Mouse (Mus musculus): Measurements from ENCODE around the gene Gm20388.
A peak's percentile ranks its signal among the peaks of the same experiment; 100 is the strongest.

Gene Gm20388

GRCm38 (mm10) chr8:124278956-124279689 lies 4368.5 kb downstream of the Gm20388 start:
- no peak for DNase-seq (ENCODE audit: low spot score)

DNA sequence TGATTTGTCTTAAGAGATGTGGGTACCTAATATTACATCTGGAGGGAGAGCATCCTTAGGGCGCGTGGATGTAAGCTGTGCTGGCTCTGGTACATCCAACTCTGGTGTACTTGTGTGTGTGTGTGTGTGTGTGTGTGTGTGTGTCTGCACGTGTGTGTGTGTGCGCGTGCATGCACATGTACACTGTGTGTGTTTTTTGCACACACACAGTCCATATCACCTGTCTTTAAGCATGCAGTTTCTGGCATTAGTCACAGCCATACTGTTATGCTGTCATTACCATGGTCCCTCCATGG lies 4369.0 kb downstream of the Gm20388 start:
- no peak for DNase-seq (ENCODE audit: low spot score)

- peak; percentile 37 for DNase-seq (ENCODE audit: low spot score)
Measured at GRCm38 (mm10) chr8:124281700-124282541, 4371.3 kb downstream of the Gm20388 start.

DNA sequence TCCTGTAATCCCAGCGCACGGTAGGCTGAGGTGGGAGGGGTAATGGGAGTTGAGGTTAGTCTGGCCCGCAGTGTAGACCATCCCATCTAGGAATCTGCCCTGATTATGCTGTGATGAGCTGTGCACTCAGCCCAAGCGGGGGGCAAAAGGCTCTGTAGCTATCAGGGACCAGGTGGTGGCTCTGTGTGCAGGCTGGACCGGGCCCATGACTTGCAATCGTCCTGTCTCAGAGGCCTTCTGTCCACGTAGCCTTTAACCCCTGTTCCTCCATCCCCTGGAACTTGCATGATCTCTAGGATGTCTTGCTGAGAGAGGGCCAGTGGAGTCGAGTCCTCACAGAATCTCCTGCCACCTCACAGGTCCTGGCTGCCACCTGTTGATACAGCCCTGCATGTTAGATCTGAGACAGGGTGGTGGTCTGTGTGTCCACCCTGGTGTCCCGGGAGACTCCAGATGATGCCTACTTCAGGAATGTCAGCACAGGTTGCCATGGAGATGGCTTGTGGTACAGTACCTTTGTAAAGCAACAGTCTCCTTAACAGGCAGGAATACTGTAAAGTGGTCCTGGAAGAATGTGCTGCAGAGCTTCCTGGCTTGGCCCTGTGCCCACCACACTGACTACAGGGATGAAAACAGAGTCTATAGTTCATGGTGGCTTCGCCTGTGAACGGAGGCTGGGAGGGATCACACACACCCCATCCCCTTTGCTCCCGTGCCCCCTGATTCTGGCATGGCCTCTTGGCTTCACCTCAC lies 4372.4 kb downstream of the Gm20388 start:
- no peak for DNase-seq (ENCODE audit: low spot score)

GRCm38 (mm10) chr8:124283644-124284332 lies 4373.1 kb downstream of the Gm20388 start:
- DNase-seq (ENCODE audit: low spot score) = no peak

- DNase-seq (ENCODE audit: low spot score) = no peak
Measured at GRCm38 (mm10) chr8:124284333-124284711, 4373.7 kb downstream of the Gm20388 start.

DNA sequence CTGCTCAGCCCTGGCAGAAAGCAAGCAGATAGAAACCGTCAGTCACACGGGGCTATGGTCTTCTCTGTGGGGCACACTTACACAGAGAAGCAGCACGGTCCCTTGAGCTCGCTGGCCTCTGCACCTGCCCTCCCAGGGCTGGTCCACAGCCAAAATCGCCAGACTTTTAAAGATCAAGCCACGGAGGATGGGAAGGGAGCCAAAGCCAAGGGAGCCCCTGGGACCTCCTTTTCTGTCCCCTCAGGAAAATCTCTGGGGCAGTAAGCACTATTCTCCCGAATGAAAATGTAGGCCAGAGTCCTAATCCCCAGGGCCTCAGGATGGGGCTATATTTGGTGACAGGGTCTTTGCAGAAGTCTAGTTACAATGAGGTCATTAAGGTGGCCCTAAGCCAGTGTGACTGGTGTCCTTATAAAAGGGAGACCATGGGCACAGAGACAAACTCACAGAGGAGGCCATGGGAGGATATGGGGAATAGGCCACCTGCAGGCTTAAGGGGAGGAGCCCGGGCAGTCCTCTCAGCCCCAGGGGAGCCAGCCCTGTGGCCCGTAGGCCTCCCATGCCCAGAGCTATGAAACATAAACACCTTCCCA lies 4374.4 kb downstream of the Gm20388 start:
- peak; percentile 63 for DNase-seq (ENCODE audit: low spot score)

DNA sequence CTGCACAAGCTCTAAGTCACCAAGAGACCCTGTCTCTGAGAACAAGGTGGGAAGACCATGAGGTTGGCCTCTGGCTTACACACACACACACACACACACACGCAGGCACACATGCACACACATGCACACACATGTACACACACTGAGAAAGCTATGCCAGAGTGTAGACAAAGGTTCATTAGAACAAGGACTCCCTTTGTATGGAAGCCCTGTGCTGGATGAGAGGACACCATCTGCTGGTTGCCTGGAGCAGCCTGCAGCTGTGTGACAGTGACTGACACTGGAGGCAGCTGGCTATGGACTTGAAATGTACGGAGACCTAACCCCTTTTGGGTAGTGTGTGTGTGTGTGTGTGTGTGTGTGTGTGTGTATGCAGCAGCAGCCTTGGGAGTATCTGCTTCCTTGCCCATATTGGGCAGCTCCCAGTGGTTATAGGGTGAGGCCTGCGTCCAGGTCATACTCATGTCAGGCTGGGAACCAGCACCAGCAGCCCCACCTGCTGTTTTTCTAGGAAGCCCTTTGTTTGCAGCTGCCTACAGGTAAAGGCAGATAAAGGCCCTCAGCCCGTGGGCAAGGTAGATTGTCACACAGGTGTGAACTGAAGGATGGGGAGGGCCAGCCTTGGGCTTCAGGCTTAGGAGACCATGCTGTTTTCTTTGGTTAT lies 4376.0 kb downstream of the Gm20388 start:
- DNase-seq (ENCODE audit: low spot score) = peak; percentile 58

DNA sequence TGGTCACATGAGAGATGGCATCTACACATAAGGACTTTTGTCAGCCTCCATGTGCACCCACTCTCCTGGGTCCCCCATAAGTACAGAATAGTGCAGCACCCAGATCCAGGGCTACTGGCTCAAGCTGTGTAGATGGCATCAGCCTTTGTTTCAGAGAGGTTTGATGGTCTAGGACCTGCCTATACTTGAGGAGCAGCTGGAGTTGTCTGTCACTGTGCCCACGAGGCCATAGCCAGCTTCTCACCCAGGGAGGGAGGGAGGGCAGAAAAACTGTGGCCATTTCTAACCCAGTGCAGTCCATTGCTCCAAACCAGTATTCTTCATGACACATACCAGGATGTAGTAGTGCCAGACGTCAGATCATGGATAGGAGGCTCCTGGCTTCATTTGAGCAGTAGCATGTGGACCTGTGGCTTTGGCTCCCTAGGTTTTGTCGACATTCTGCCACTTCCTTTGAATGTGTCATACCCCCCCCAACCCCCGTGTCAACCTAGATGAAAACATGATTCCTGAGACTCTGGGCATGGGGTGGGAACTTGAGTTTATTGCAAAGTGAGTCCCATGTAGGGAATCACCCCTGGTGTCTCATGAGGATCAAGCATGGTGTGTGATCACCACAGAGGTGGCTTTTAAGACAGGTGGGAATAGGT lies 4377.7 kb downstream of the Gm20388 start:
- DNase-seq (ENCODE audit: low spot score) = no peak

DNA sequence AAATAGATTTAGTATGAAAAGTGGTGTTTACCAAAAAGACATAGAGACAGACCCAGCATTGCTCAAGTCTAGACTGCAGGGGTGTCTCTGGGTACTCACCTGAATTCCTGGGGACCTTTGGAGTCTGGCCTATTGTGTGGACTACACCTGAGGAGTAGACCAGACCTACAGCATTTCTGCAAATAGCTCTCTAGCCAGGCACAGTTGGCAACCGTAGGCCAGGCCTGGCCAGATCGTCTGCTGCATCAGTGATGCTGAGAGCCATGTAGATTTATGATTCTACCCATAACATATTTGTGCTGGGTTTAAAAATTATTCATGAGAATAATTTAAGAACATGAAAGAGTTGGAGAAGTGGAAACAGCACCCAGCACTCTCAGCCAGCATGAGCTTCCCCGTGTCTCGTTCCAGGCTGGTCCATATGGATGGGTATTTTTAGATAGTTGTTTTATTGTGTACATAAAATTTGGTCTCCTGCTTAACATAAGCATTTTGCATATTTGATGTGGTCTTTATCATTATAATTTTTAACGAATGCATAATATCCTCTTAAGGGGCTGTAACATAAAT lies 4378.9 kb downstream of the Gm20388 start:
- no peak for DNase-seq (ENCODE audit: low spot score)

- DNase-seq (ENCODE audit: low spot score) = peak; percentile 65
Measured at GRCm38 (mm10) chr8:124290911-124291691, 4380.5 kb downstream of the Gm20388 start.

DNA sequence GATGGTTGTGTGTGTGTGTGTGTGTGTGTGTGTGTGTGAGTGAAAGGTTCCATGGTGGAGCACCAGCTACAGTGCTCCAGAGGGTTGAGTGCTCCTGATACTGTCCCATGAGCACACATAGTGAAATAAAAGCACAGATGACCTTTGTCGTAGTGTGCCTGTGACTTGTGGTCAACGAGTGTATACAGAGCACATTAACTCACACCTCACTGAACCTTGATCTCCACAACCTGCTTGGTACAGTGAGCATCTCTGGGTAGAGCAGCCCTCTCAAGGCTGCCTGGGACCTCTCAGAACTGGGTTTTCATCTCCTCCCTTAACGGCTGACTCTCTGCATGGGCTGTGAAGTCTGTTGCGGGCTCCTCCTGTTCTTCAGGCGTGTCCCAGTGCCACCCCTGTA lies 4381.1 kb downstream of the Gm20388 start:
- no peak for DNase-seq (ENCODE audit: low spot score)

- no peak for DNase-seq (ENCODE audit: low spot score)
Measured at GRCm38 (mm10) chr8:124292965-124293364, 4382.3 kb downstream of the Gm20388 start.

- no peak for DNase-seq (ENCODE audit: low spot score)
Measured at GRCm38 (mm10) chr8:124294425-124294824, 4383.8 kb downstream of the Gm20388 start.

- DNase-seq (ENCODE audit: low spot score) = peak; percentile 55
Measured at GRCm38 (mm10) chr8:124294900-124295299, 4384.3 kb downstream of the Gm20388 start.

DNA sequence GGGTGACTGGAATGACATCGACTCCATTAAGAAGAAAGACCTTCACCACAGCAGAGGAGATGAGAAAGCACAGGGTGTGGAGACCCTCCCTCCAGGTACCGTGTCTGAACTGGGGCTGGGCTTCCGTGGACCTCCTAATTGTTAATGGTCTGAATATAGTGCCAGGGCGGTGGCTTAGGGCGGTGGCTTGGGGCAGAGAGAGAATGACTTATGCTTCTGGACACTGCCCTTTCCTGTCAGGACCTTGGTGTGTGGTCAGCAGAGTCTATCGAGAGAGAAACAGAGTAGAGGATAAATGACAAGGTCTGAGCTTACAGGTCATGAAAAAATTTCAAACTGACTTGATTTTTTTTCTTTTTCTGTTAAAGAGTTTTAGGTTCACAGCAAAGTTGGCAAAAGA lies 4384.7 kb downstream of the Gm20388 start:
- DNase-seq (ENCODE audit: low spot score) = no peak

DNA sequence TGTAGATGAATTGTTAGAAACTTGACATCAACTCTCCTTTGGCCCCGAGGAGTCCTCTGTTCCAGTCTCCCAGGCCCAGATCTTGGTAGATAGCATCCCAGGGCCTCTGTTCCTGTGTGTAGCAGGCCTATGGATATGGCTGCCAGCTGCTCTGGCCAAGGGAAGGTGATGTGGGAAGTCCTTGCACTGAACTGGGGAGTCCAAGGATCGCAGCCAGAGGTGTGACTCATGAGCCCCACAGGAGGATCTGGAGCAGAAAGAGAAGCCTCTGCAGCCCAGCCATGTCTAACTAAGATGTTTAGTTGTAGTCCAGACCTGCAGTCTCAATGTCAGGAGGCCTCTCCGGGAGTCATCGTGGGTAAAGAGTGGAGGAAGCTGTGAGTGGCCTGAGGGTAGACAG lies 4390.9 kb downstream of the Gm20388 start:
- DNase-seq (ENCODE audit: low spot score) = no peak

- DNase-seq (ENCODE audit: low spot score) = no peak
Measured at GRCm38 (mm10) chr8:124301935-124302555, 4391.4 kb downstream of the Gm20388 start.

Data from adipocyte (in vitro differentiated cells).